Mouse (Mus musculus) kidney, embryonic 15.5 days (tissue): ENCODE data around the gene Zfp879. TPM values are rescaled to one million over a fixed set of nuclear protein-coding genes. Genes with fewer than 3 reads are reported as not detected.

ENCODE experiments used
- ATAC-seq: fragments of 200-750 bp; cut with Nextera tagmentation; replicated peaks from 2 replicates; pipeline ENCODE4 v1.8.0; 2017; ENCODE audit warnings: moderate TSS enrichment; ENCODE audit not compliant: low FRiP score
- H3K27ac ChIP-seq: fragments of 300-500 bp; sonication (generic); 2 replicates; pipeline ENCODE4 v1.5.1; 2015; ENCODE audit warnings: mild to moderate bottlenecking, inconsistent platforms
- H3K27me3 ChIP-seq: fragments of 300-500 bp; sonication (generic); 2 replicates; pipeline ENCODE4 v1.6.1; 2015; ENCODE audit warnings: inconsistent platforms
- H3K36me3 ChIP-seq: fragments of 300-500 bp; sonication (generic); 2 replicates; pipeline ENCODE4 v1.6.1; 2015; ENCODE audit warnings: inconsistent platforms
- H3K4me1 ChIP-seq: fragments of 300-500 bp; sonication (generic); 2 replicates; pipeline ENCODE4 v1.6.1; 2015; ENCODE audit warnings: inconsistent platforms
- H3K4me2 ChIP-seq: fragments of 300-500 bp; sonication (generic); 2 replicates; pipeline ENCODE4 v1.6.1; 2015; ENCODE audit warnings: moderate library complexity, mild to moderate bottlenecking, inconsistent platforms
- H3K4me3 ChIP-seq: fragments of 300-500 bp; sonication (generic); replicated peaks from 2 replicates; pipeline ENCODE4 v1.5.1; 2015; ENCODE audit warnings: mild to moderate bottlenecking, inconsistent platforms
- H3K9ac ChIP-seq: fragments of 300-500 bp; sonication (generic); 2 replicates; pipeline ENCODE4 v1.6.1; 2015; ENCODE audit warnings: mild to moderate bottlenecking, inconsistent platforms
- H3K9me3 ChIP-seq: fragments of 300-500 bp; sonication (generic); replicated peaks from 2 replicates; pipeline ENCODE4 v1.6.1; 2016; ENCODE audit warnings: inconsistent platforms
- WGBS: fragments of 180-500 bp; shearing (Covaris S2); methylation state at CpG from one replicate; pipeline ENCODE4 v1.1.7; 2015; ENCODE audit warnings: mixed read lengths; 5-methylcytosine and 5-hydroxymethylcytosine counted together
- polyA plus RNA-seq: library from polyadenylated mRNA; unstranded; fragments of >200 nt; fragmentation: Nextera tagmentation; extraction: Ambion mirVana; gene quantifications from 2 replicates; pipeline ENCODE4 v1.2.1, GENCODE M21; 2015

The Zfp879 gene
- polyA plus RNA-seq, 1 experiment from 2014 or later = 0.91 TPM

- 88% methylated on average over 3 of the region's 3 CpGs for WGBS
- H3K4me2 ChIP-seq = no peak overlapping the region
Observed at GRCm38 (mm10) chr11:50845951-50846350, 4.6 kb upstream of the Zfp879 start.

GRCm38 (mm10) chr11:50835727-50836126 lies 5.6 kb downstream of the Zfp879 start:
- Histone ChIP-seq H3K4me3 (no peak overlapping the region), H3K9ac (no peak overlapping the region), H3K27me3 (no peaks in the 10 kb centered on the region), H3K27ac (no peak overlapping the region), H3K4me2 (no peak overlapping the region), H3K36me3 (peaks cover 17% of the 10 kb centered on the region), H3K9me3 (peaks cover 16% of the 10 kb centered on the region), H3K4me1 (peaks cover 4% of the 10 kb centered on the region)
- ATAC-seq = no peak
- 86% methylated on average over 4 of the region's 4 CpGs for WGBS

More at GRCm38 (mm10) chr11:50845951-50846350, 4.6 kb upstream of the Zfp879 start:
- no peaks in the 10 kb centered on the region for H3K36me3 ChIP-seq
- H3K27ac ChIP-seq = no peak overlapping the region
- H3K4me3 ChIP-seq = no peak overlapping the region
- ATAC-seq = no peak
- peaks cover 30% of the 10 kb centered on the region for H3K4me1 ChIP-seq
- no peaks in the 10 kb centered on the region for H3K9me3 ChIP-seq
- no peak overlapping the region for H3K9ac ChIP-seq
- peaks cover 39% of the 10 kb centered on the region for H3K27me3 ChIP-seq

- Histone ChIP-seq H3K9me3 (0 out of 2 replicates have a peak, but pooled peaks cover 4% of the 10 kb centered on the region), H3K27ac (peak within 1 kb of the TSS; percentile 51; the same call in 1 of the 2 replicates), H3K9ac (peak within 1 kb of the TSS; percentile 69), H3K4me3 (peak within 1 kb of the TSS; percentile 79), H3K27me3 (no peaks in the 10 kb centered on the region), H3K4me1 (peaks cover 10% of the 10 kb centered on the region), H3K4me2 (peak within 1 kb of the TSS; percentile 69), H3K36me3 (peaks cover 32% of the 10 kb centered on the region)
- peak; percentile 98 for ATAC-seq
- under 1% methylated on average over 45 of the region's 45 CpGs for WGBS
Observed at GRCm38 (mm10) chr11:50827010-50827953, 14.1 kb downstream of the Zfp879 start, which contains the start of gene Zfp354c. Gene Zfp354c (minus strand): TSS chr11:50827724.

GRCm38 (mm10) chr11:50826214-50826613 lies 15.1 kb downstream of the Zfp879 start:
- H3K27me3 ChIP-seq = no peaks in the 10 kb centered on the region
- no peak overlapping the region for H3K27ac ChIP-seq
- 0 out of 2 replicates have a peak overlapping the region, but pooled peaks have one; percentile 4 for H3K9ac ChIP-seq
- H3K36me3 ChIP-seq = peaks cover 40% of the 10 kb centered on the region
- peak overlapping the region; percentile 69 for H3K4me2 ChIP-seq
- H3K4me1 ChIP-seq = peaks cover 10% of the 10 kb centered on the region
- 44% methylated on average over 2 of the region's 2 CpGs for WGBS
- H3K9me3 ChIP-seq = no peaks in the 10 kb centered on the region
- H3K4me3 ChIP-seq = peak overlapping the region; percentile 79
- no peak for ATAC-seq

- no peaks in the 10 kb centered on the region for H3K4me1 ChIP-seq
- no peaks in the 10 kb centered on the region for H3K27me3 ChIP-seq
- no peak overlapping the region for H3K4me2 ChIP-seq
- H3K4me3 ChIP-seq = no peak overlapping the region
- H3K36me3 ChIP-seq = peaks cover 97% of the 10 kb centered on the region
- H3K9me3 ChIP-seq = peaks cover 23% of the 10 kb centered on the region
- ATAC-seq = no peak
- 98% methylated on average over 4 of the region's 4 CpGs for WGBS
- no peak overlapping the region for H3K27ac ChIP-seq
- H3K9ac ChIP-seq = no peak overlapping the region
Observed at GRCm38 (mm10) chr11:50814233-50814632, 27.1 kb downstream of the Zfp879 start.

GRCm38 (mm10) chr11:50798836-50799235 lies 42.5 kb downstream of the Zfp879 start:
- H3K27me3 ChIP-seq = no peaks in the 10 kb centered on the region
- H3K4me3 ChIP-seq = no peak overlapping the region
- no peak overlapping the region for H3K27ac ChIP-seq
- 0 out of 2 replicates have a peak, but pooled peaks cover 6% of the 10 kb centered on the region for H3K4me1 ChIP-seq
- no peak for ATAC-seq
- H3K9me3 ChIP-seq = no peaks in the 10 kb centered on the region
- no peak overlapping the region for H3K4me2 ChIP-seq
- no peaks in the 10 kb centered on the region for H3K36me3 ChIP-seq
- no peak overlapping the region for H3K9ac ChIP-seq

- H3K36me3 ChIP-seq = no peaks in the 10 kb centered on the region
- H3K4me1 ChIP-seq = 0 out of 2 replicates have a peak, but pooled peaks cover 6% of the 10 kb centered on the region
- no peak overlapping the region for H3K27ac ChIP-seq
- WGBS = 61% methylated on average over 11 of the region's 11 CpGs
- H3K9me3 ChIP-seq = no peaks in the 10 kb centered on the region
- ATAC-seq = 0 out of 2 replicates have a peak, but pooled peaks have one; percentile 58
- no peak overlapping the region for H3K9ac ChIP-seq
- H3K4me3 ChIP-seq = no peak overlapping the region
- no peaks in the 10 kb centered on the region for H3K27me3 ChIP-seq
- H3K4me2 ChIP-seq = no peak overlapping the region
Observed at GRCm38 (mm10) chr11:50797674-50798073, 43.7 kb downstream of the Zfp879 start.

Other genes starting within 250 kb of the Zfp879 start
- 4.7 and 5.8 TPM in 2 replicates for gene Adamts2, start 239.5 kb downstream of the Zfp879 start, polyA plus RNA-seq
- gene Zfp354c, start 13.8 kb downstream of the Zfp879 start, polyA plus RNA-seq = 29.3 and 31.3 TPM in 2 replicates
- gene Grm6, start 9.1 kb upstream of the Zfp879 start, polyA plus RNA-seq = not detected in 2 replicates
- 8.5 and 9.6 TPM in 2 replicates for gene Zfp454, start 46.1 kb upstream of the Zfp879 start, polyA plus RNA-seq
- gene Zfp2, start 74.6 kb upstream of the Zfp879 start, polyA plus RNA-seq = 13.9 and 14.5 TPM in 2 replicates
- gene Zfp354b, start 90.1 kb upstream of the Zfp879 start, polyA plus RNA-seq = 1.5 and 1.6 TPM in 2 replicates
- gene 4933414I15Rik, start 102.2 kb upstream of the Zfp879 start, polyA plus RNA-seq = not detected in 2 replicates
- gene Prop1, start 112.2 kb upstream of the Zfp879 start, polyA plus RNA-seq = not detected in 2 replicates
- gene Olfr1378, start 125.0 kb upstream of the Zfp879 start, polyA plus RNA-seq = not detected in 2 replicates
- gene Olfr1377, start 140.4 kb upstream of the Zfp879 start, polyA plus RNA-seq = not detected in 2 replicates
- gene Olfr51, start 162.0 kb upstream of the Zfp879 start, polyA plus RNA-seq = not detected in 2 replicates
- not detected in 2 replicates for gene Olfr54, start 172.7 kb upstream of the Zfp879 start, polyA plus RNA-seq
- not detected in 2 replicates for gene Olfr1375, start 206.6 kb upstream of the Zfp879 start, polyA plus RNA-seq
- 9.7 and 12.7 TPM in 2 replicates for gene Zfp354a, start 217.7 kb upstream of the Zfp879 start, polyA plus RNA-seq